Mouse (Mus musculus): ENCODE data around the gene Osbpl9. TPM values are rescaled to one million over a fixed set of nuclear protein-coding genes. Genes with fewer than 3 reads are reported as not detected.

The Osbpl9 gene
- polyA plus RNA-seq (2015; fragmentation: Nextera tagmentation; extraction: Ambion mirVana) = 43.3 and 44.4 TPM in 2 replicates

- peaks cover 15% of the 10 kb centered on the region for H3K4me1 ChIP-seq
- H3K27ac ChIP-seq (replicated peaks) = peak within 1 kb of the TSS; percentile 96
- H3K4me3 ChIP-seq = peak within 1 kb of the TSS; percentile 87
- H3K9ac ChIP-seq = peak within 1 kb of the TSS; percentile 90
- WGBS = under 1% methylated on average over 59 of the region's 59 CpGs
- H3K4me2 ChIP-seq = peak within 1 kb of the TSS; percentile 98
- no peaks in the 10 kb centered on the region for H3K27me3 ChIP-seq (replicated peaks)
- H3K9me3 ChIP-seq = no peaks in the 10 kb centered on the region
- peaks cover 8% of the 10 kb centered on the region; the same call in 1 of the 2 replicates for H3K36me3 ChIP-seq
- ATAC-seq (ENCODE audit: extremely low read depth, insufficient number of reproducible peaks, low FRiP score, low TSS enrichment) = peak; percentile 96
These were observed at the start of gene Osbpl9 for GRCm38 (mm10) chr4:109201582-109202424. Osbpl9 (minus strand) TSS chr4:109202272.

- H3K27ac ChIP-seq (replicated peaks) = no peak overlapping the region
- H3K9me3 ChIP-seq = no peaks in the 10 kb centered on the region
- no peak overlapping the region for H3K4me2 ChIP-seq
- peaks cover 14% of the 10 kb centered on the region for H3K4me1 ChIP-seq
- no peak overlapping the region for H3K4me3 ChIP-seq
- no peaks in the 10 kb centered on the region for H3K36me3 ChIP-seq
- no peak for ATAC-seq (ENCODE audit: extremely low read depth, insufficient number of reproducible peaks, low FRiP score, low TSS enrichment)
- 34% methylated on average over 3 of the region's 3 CpGs for WGBS
- H3K9ac ChIP-seq = no peak overlapping the region
- H3K27me3 ChIP-seq (replicated peaks) = no peaks in the 10 kb centered on the region
These were observed 49.5 kb upstream of the Osbpl9 start for GRCm38 (mm10) chr4:109251605-109252004.

- Histone ChIP-seq H3K9ac (no peak overlapping the region), H3K36me3 (no peaks in the 10 kb centered on the region), H3K9me3 (no peaks in the 10 kb centered on the region), H3K27ac (replicated peaks) (no peak overlapping the region), H3K27me3 (replicated peaks) (no peaks in the 10 kb centered on the region), H3K4me3 (no peak overlapping the region), H3K4me1 (peaks cover 15% of the 10 kb centered on the region), H3K4me2 (no peak overlapping the region)
- ATAC-seq (ENCODE audit: extremely low read depth, insufficient number of reproducible peaks, low FRiP score, low TSS enrichment) = no peak
- 65% methylated on average over 6 of the region's 6 CpGs for WGBS
These were observed 43.0 kb upstream of the Osbpl9 start for GRCm38 (mm10) chr4:109245016-109245620.

- Histone ChIP-seq H3K4me3 (no peak overlapping the region), H3K36me3 (no peaks in the 10 kb centered on the region), H3K9ac (no peak overlapping the region), H3K27me3 (replicated peaks) (no peaks in the 10 kb centered on the region), H3K27ac (replicated peaks) (no peak overlapping the region), H3K4me2 (no peak overlapping the region), H3K9me3 (no peaks in the 10 kb centered on the region), H3K4me1 (peaks cover 15% of the 10 kb centered on the region)
- ATAC-seq (ENCODE audit: extremely low read depth, insufficient number of reproducible peaks, low FRiP score, low TSS enrichment) = no peak
- 70% methylated on average over 7 of the region's 7 CpGs for WGBS
These were observed 42.4 kb upstream of the Osbpl9 start for GRCm38 (mm10) chr4:109244506-109244905.

- Histone ChIP-seq H3K36me3 (no peaks in the 10 kb centered on the region), H3K4me1 (peaks cover 17% of the 10 kb centered on the region), H3K4me3 (no peak overlapping the region), H3K4me2 (no peak overlapping the region), H3K27ac (replicated peaks) (peak overlapping the region; percentile 67; the same call in 1 of the 2 replicates), H3K9ac (no peak overlapping the region), H3K27me3 (replicated peaks) (no peaks in the 10 kb centered on the region), H3K9me3 (no peaks in the 10 kb centered on the region)
- ATAC-seq (ENCODE audit: extremely low read depth, insufficient number of reproducible peaks, low FRiP score, low TSS enrichment) = no peak
- 49% methylated on average over 4 of the region's 4 CpGs for WGBS
These were observed 39.9 kb upstream of the Osbpl9 start for GRCm38 (mm10) chr4:109241934-109242333.

GRCm38 (mm10) chr4:109241221-109241620 is 39.1 kb upstream of the Osbpl9 start:
- no peak for ATAC-seq (ENCODE audit: extremely low read depth, insufficient number of reproducible peaks, low FRiP score, low TSS enrichment)
- Histone ChIP-seq H3K4me2 (no peak overlapping the region), H3K36me3 (no peaks in the 10 kb centered on the region), H3K27me3 (replicated peaks) (no peaks in the 10 kb centered on the region), H3K9me3 (no peaks in the 10 kb centered on the region), H3K4me1 (peaks cover 21% of the 10 kb centered on the region), H3K27ac (replicated peaks) (no peak overlapping the region), H3K4me3 (no peak overlapping the region), H3K9ac (no peak overlapping the region)

GRCm38 (mm10) chr4:109238428-109239268 is 36.6 kb upstream of the Osbpl9 start:
- H3K4me1 ChIP-seq = peaks cover 21% of the 10 kb centered on the region
- 81% methylated on average over 24 of the region's 24 CpGs for WGBS
- H3K27me3 ChIP-seq (replicated peaks) = no peaks in the 10 kb centered on the region
- H3K4me2 ChIP-seq = no peak overlapping the region
- H3K4me3 ChIP-seq = no peak overlapping the region
- no peak overlapping the region for H3K9ac ChIP-seq
- no peaks in the 10 kb centered on the region for H3K9me3 ChIP-seq
- no peak for ATAC-seq (ENCODE audit: extremely low read depth, insufficient number of reproducible peaks, low FRiP score, low TSS enrichment)
- H3K27ac ChIP-seq (replicated peaks) = no peak overlapping the region
- H3K36me3 ChIP-seq = no peaks in the 10 kb centered on the region

- H3K9ac ChIP-seq = no peak overlapping the region
- H3K36me3 ChIP-seq = no peaks in the 10 kb centered on the region
- H3K4me1 ChIP-seq = peaks cover 10% of the 10 kb centered on the region
- no peak overlapping the region for H3K4me2 ChIP-seq
- H3K27ac ChIP-seq (replicated peaks) = no peak overlapping the region
- H3K9me3 ChIP-seq = no peaks in the 10 kb centered on the region
- no peak overlapping the region for H3K4me3 ChIP-seq
- ATAC-seq (ENCODE audit: extremely low read depth, insufficient number of reproducible peaks, low FRiP score, low TSS enrichment) = no peak
- WGBS = 69% methylated on average over 7 of the region's 7 CpGs
- no peaks in the 10 kb centered on the region for H3K27me3 ChIP-seq (replicated peaks)
These were observed 34.3 kb upstream of the Osbpl9 start for GRCm38 (mm10) chr4:109236186-109236879.

- 58% methylated on average over 9 of the region's 9 CpGs for WGBS
- peaks cover 8% of the 10 kb centered on the region; the same call in 1 of the 2 replicates for H3K4me1 ChIP-seq
These were observed 32.8 kb upstream of the Osbpl9 start for GRCm38 (mm10) chr4:109234806-109235350.

GRCm38 (mm10) chr4:109234185-109234584 is 32.1 kb upstream of the Osbpl9 start, which contains the start of gene Calr4:
Calr4 (plus strand) TSS chr4:109234485.
- H3K9me3 ChIP-seq = no peaks in the 10 kb centered on the region
- H3K36me3 ChIP-seq = no peaks in the 10 kb centered on the region
- no peaks in the 10 kb centered on the region for H3K27me3 ChIP-seq (replicated peaks)
- H3K4me3 ChIP-seq = no peak within 1 kb of the TSS
- H3K4me1 ChIP-seq = peaks cover 13% of the 10 kb centered on the region; the same call in 1 of the 2 replicates
- no peak for ATAC-seq (ENCODE audit: extremely low read depth, insufficient number of reproducible peaks, low FRiP score, low TSS enrichment)
- no peak within 1 kb of the TSS for H3K4me2 ChIP-seq
- H3K9ac ChIP-seq = no peak within 1 kb of the TSS
- WGBS = 74% methylated on average over 2 of the region's 2 CpGs
- H3K27ac ChIP-seq (replicated peaks) = no peak within 1 kb of the TSS

More at GRCm38 (mm10) chr4:109234806-109235350, 32.8 kb upstream of the Osbpl9 start:
- H3K27me3 ChIP-seq (replicated peaks) = no peaks in the 10 kb centered on the region
- no peaks in the 10 kb centered on the region for H3K9me3 ChIP-seq
- H3K27ac ChIP-seq (replicated peaks) = no peak overlapping the region
- no peak overlapping the region for H3K4me3 ChIP-seq
- no peak for ATAC-seq (ENCODE audit: extremely low read depth, insufficient number of reproducible peaks, low FRiP score, low TSS enrichment)
- no peak overlapping the region for H3K9ac ChIP-seq
- H3K4me2 ChIP-seq = no peak overlapping the region
- no peaks in the 10 kb centered on the region for H3K36me3 ChIP-seq
